Mouse (Mus musculus): ENCODE results near the gene Cyp2w1. TPM values are rescaled to one million over a fixed set of nuclear protein-coding genes. Genes with fewer than 3 reads are reported as not detected.

Gene Cyp2w1
- total and polyA plus RNA-seq, 3 experiments, result not detected

DNA sequence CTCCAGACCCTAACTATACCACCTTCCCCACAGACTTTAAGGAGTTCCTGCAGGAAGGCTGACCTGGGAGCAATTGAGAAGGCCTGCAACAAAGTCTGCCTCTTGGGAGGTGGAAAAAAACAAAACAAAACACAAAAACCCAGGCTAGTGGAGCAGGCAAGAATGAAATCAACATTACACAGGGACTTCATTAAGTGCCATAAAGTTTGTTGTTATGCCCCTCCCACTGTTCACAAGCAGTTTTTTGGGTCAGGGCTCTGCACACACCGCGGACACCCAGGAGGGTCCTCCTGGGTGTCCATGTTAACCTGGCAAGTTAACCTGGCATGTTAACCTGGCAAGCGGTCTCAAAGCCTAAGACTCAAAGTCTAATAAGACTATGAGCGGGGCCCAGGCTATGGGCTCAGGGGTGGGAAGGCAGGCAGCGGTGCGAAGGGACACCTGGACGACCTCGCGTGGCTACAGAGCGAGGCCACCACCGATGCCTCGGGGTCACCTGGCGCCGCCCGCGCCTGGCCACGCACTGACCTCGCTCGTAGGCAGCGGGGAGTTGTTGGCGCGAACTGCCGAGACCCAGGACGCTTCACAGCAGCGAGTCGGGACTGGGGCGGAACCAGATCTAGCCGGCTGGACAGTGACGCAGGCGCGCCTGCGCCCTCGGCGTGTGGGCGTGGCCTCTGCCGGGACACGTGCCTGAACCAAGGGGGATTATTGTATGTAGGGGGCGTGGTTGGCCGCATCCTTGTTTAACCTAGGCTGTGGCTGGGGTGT lies 19.4 kb downstream of the Cyp2w1 start:
- Histone ChIP-seq H3K9me3 (replicated peaks) (no peaks in the 10 kb centered on the region), H3K36me3 (replicated peaks) (peaks cover 54% of the 10 kb centered on the region), H3K4me1 (ENCODE audit: insufficient read depth, low read depth, low read length) (peaks cover 96% of the 10 kb centered on the region), H3K4me3 (ENCODE audit: low read depth, low read length) (peak overlapping the region; percentile 86), H3K27me3 (ENCODE audit: insufficient read depth, low read length) (no peaks in the 10 kb centered on the region)
- DNase-seq (ENCODE audit: low spot score), result peak; percentile 91
- peak; percentile 69 for ATAC-seq (ENCODE audit: extremely low read depth, insufficient number of reproducible peaks, low FRiP score, poor library complexity, severe bottlenecking)
- TF ChIP-seq POLR2AphosphoS5 (IDR thresholded peaks at IDR 0.05; ENCODE audit: insufficient replicate concordance, low read depth, low read length), result peak; percentile 40; the same call in 1 of the 2 replicates
- TF ChIP-seq GATA1 (IDR thresholded peaks at IDR 0.05; ENCODE audit: borderline replicate concordance, low read length), result no peak

DNA sequence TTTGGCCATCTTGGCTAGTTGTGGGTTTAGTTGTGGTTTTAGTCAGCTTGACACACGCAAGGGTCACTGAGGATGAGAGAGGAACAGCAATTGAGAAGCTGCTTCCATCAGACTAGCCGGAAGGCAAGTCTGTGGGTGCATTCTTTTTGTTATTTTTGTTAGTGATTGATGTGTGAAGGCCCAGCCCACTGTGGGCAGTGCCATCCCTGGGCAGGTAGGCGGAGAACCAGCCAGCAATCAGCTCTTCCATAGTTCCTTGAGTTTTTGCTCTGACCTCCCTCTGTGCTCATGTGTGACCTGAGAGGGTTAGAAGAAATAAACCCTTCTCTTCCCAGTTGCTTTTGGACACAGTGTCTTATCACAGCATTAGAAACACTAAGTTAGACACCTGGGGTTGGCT lies 20.7 kb downstream of the Cyp2w1 start:
- no peaks in the 10 kb centered on the region for H3K9me3 ChIP-seq (replicated peaks)
- no peak for DNase-seq (ENCODE audit: low spot score)
- H3K27me3 ChIP-seq (ENCODE audit: insufficient read depth, low read length), result no peaks in the 10 kb centered on the region
- peaks cover 96% of the 10 kb centered on the region for H3K4me1 ChIP-seq (ENCODE audit: insufficient read depth, low read depth, low read length)
- H3K36me3 ChIP-seq (replicated peaks), result peaks cover 42% of the 10 kb centered on the region
- H3K4me3 ChIP-seq (ENCODE audit: low read depth, low read length), result no peak overlapping the region
- ATAC-seq (ENCODE audit: extremely low read depth, insufficient number of reproducible peaks, low FRiP score, poor library complexity, severe bottlenecking), result no peak
- TF ChIP-seq TAL1 (conservative IDR thresholded peaks at IDR 0.05; ENCODE audit: low read depth, low read length), result no peak
- TF ChIP-seq GATA2 (IDR thresholded peaks at IDR 0.05; ENCODE audit: borderline replicate concordance, low read depth, low read length), result no peak
- TF ChIP-seq CTCF (IDR thresholded peaks at IDR 0.05; ENCODE audit: low read depth, low read length), result no peak
- TF ChIP-seq POLR2AphosphoS5 (IDR thresholded peaks at IDR 0.05; ENCODE audit: insufficient replicate concordance, low read depth, low read length), result no peak
- no peak for TF ChIP-seq GATA1 (IDR thresholded peaks at IDR 0.05; ENCODE audit: borderline replicate concordance, low read length)

DNA sequence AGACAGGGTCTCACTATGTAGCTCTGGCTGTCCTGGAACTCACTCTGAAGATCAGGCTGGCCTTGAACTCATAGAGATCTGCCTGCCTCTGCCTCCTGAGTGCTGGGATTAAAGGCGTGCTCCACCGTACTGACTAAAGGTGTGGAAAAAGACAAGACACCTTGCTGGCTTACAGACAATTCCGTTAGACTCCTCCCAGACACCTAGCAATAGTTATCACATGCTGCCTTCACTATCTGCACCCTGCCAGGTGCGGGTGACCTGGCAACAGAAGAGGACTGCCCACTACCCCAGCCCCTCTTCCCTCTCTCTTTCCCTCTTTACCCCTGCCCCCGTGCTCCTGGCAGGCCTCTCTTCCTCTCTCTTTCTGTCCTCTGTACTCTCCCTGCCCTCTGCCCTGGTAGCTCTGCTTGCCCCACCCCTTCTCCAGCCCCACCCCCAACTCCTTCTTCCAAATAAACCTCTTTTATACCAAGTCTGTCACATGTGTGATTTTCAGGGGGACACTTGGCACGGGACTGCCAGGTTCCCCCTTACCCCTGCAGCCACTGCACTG lies 21.6 kb downstream of the Cyp2w1 start:
- peaks cover 34% of the 10 kb centered on the region for H3K36me3 ChIP-seq (replicated peaks)
- H3K4me3 ChIP-seq (ENCODE audit: low read depth, low read length), result no peak overlapping the region; the same call in 1 of the 2 replicates
- no peaks in the 10 kb centered on the region for H3K27me3 ChIP-seq (ENCODE audit: insufficient read depth, low read length)
- DNase-seq (ENCODE audit: low spot score) (no peak), ATAC-seq (ENCODE audit: extremely low read depth, insufficient number of reproducible peaks, low FRiP score, poor library complexity, severe bottlenecking) (no peak)
- no peaks in the 10 kb centered on the region for H3K9me3 ChIP-seq (replicated peaks)
- TF ChIP-seq POLR2AphosphoS5 (IDR thresholded peaks at IDR 0.05; ENCODE audit: insufficient replicate concordance, low read depth, low read length) (no peak), GATA2 (IDR thresholded peaks at IDR 0.05; ENCODE audit: borderline replicate concordance, low read depth, low read length) (no peak), GATA1 (IDR thresholded peaks at IDR 0.05; ENCODE audit: borderline replicate concordance, low read length) (no peak), TAL1 (conservative IDR thresholded peaks at IDR 0.05; ENCODE audit: low read depth, low read length) (no peak), CTCF (IDR thresholded peaks at IDR 0.05; ENCODE audit: low read depth, low read length) (no peak)
- H3K4me1 ChIP-seq (ENCODE audit: insufficient read depth, low read depth, low read length), result peaks cover 95% of the 10 kb centered on the region

DNA sequence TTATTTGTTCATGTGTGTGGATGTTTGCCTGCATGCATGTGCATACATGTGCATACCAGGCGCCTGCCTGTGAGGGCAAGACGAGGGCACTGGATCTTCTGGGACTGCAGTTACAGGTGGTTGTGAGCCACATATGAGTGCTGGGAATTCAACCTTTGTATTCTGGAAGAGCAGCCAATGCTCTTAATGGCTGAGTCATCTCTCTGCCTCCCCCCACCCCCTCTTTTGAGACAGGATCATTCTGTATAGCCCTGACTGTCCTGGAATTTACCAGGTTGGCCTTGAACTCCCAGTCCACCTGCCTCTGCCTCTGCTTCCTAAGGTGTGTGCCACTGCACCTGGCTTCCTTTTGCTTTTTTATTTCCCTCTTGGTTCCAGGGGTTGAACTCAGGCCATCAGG lies 22.4 kb downstream of the Cyp2w1 start:
- no peaks in the 10 kb centered on the region for H3K9me3 ChIP-seq (replicated peaks)
- no peaks in the 10 kb centered on the region for H3K27me3 ChIP-seq (ENCODE audit: insufficient read depth, low read length)
- no peak for TF ChIP-seq TAL1 (conservative IDR thresholded peaks at IDR 0.05; ENCODE audit: low read depth, low read length)
- no peak for TF ChIP-seq GATA2 (IDR thresholded peaks at IDR 0.05; ENCODE audit: borderline replicate concordance, low read depth, low read length)
- TF ChIP-seq CTCF (IDR thresholded peaks at IDR 0.05; ENCODE audit: low read depth, low read length), result no peak
- no peak for TF ChIP-seq GATA1 (IDR thresholded peaks at IDR 0.05; ENCODE audit: borderline replicate concordance, low read length)
- no peak for TF ChIP-seq POLR2AphosphoS5 (IDR thresholded peaks at IDR 0.05; ENCODE audit: insufficient replicate concordance, low read depth, low read length)
- H3K4me3 ChIP-seq (ENCODE audit: low read depth, low read length), result no peak overlapping the region
- peaks cover 98% of the 10 kb centered on the region for H3K4me1 ChIP-seq (ENCODE audit: insufficient read depth, low read depth, low read length)
- ATAC-seq (ENCODE audit: extremely low read depth, insufficient number of reproducible peaks, low FRiP score, poor library complexity, severe bottlenecking) (no peak), DNase-seq (ENCODE audit: low spot score) (no peak)
- peaks cover 28% of the 10 kb centered on the region for H3K36me3 ChIP-seq (replicated peaks)

DNA sequence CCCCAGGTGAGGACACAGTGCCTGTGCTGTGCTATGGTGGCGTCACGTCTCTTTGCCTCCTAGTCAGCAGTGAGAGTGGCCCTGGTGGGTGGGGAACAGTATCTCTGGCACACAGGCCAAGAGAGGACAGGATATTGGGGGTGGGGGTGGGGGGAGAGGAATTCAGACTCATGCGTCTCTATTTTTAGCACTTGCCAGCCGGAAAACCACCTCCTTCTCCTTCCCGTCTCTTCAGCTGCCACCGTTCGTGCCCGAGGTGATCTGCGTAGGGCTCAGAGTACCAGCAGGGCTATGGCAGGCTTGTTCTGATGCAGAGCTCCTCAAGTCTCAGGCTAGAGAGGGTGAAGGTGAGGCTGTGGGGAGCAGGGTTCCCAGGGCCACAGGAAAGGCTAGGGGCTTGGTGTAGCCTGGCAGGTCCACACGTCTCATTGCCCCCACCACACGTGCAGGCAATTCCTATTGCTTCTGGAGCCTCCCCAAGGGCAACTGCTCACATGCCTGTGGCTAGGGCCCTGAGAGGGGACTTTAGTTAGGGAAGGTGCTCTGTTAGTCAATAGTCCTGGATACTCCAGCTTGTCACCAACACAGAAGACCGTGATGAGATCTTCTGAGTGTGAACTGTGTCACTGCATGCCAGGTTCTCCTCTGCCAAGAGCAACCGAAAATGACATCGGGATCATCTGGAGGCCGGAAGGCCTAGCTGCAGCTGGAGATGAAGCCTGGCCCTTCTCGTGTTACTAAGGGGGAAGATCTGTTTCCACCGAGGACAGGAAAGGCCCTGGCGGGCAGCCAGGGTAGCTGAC lies 25.3 kb downstream of the Cyp2w1 start, which contains the start of gene Gpr146:
Gpr146 (plus strand) TSS at position 230 of the 803 bp plus-strand sequence.
- no peak for TF ChIP-seq CTCF (IDR thresholded peaks at IDR 0.05; ENCODE audit: low read depth, low read length)
- TF ChIP-seq TAL1 (conservative IDR thresholded peaks at IDR 0.05; ENCODE audit: low read depth, low read length), result no peak
- TF ChIP-seq GATA2 (IDR thresholded peaks at IDR 0.05; ENCODE audit: borderline replicate concordance, low read depth, low read length), result no peak
- no peak for TF ChIP-seq GATA1 (IDR thresholded peaks at IDR 0.05; ENCODE audit: borderline replicate concordance, low read length)
- TF ChIP-seq POLR2AphosphoS5 (IDR thresholded peaks at IDR 0.05; ENCODE audit: insufficient replicate concordance, low read depth, low read length), result no peak
- Histone ChIP-seq H3K4me1 (ENCODE audit: insufficient read depth, low read depth, low read length) (peaks cover 83% of the 10 kb centered on the region), H3K9me3 (replicated peaks) (no peaks in the 10 kb centered on the region), H3K27me3 (ENCODE audit: insufficient read depth, low read length) (no peaks in the 10 kb centered on the region), H3K36me3 (replicated peaks) (peaks cover 23% of the 10 kb centered on the region), H3K4me3 (ENCODE audit: low read depth, low read length) (peak within 1 kb of the TSS; percentile 61; the same call in 1 of the 2 replicates)
- DNase-seq (ENCODE audit: low spot score) (peak; percentile 65), ATAC-seq (ENCODE audit: extremely low read depth, insufficient number of reproducible peaks, low FRiP score, poor library complexity, severe bottlenecking) (peak; percentile 24)

DNA sequence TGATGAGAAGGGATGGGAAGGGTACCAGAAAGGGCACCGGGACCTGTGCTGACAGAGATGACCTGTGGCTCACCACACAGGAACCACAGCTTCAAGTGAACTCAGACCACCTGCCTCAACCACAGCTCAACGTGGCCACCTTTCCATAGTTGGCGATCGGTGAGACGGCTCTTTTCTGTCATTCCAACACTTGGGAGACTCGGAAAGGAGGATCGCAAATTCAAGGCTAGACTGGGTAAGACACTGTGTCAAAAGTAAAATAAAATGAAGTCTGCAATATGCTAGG lies 25.8 kb downstream of the Cyp2w1 start:
- DNase-seq (ENCODE audit: low spot score) (no peak), ATAC-seq (ENCODE audit: extremely low read depth, insufficient number of reproducible peaks, low FRiP score, poor library complexity, severe bottlenecking) (no peak)
- H3K4me3 ChIP-seq (ENCODE audit: low read depth, low read length), result peak overlapping the region; percentile 61; the same call in 1 of the 2 replicates
- no peak for TF ChIP-seq POLR2AphosphoS5 (IDR thresholded peaks at IDR 0.05; ENCODE audit: insufficient replicate concordance, low read depth, low read length)
- no peak for TF ChIP-seq GATA2 (IDR thresholded peaks at IDR 0.05; ENCODE audit: borderline replicate concordance, low read depth, low read length)
- no peak for TF ChIP-seq GATA1 (IDR thresholded peaks at IDR 0.05; ENCODE audit: borderline replicate concordance, low read length)
- TF ChIP-seq CTCF (IDR thresholded peaks at IDR 0.05; ENCODE audit: low read depth, low read length), result no peak
- TF ChIP-seq TAL1 (conservative IDR thresholded peaks at IDR 0.05; ENCODE audit: low read depth, low read length), result no peak
- peaks cover 26% of the 10 kb centered on the region for H3K36me3 ChIP-seq (replicated peaks)
- peaks cover 83% of the 10 kb centered on the region for H3K4me1 ChIP-seq (ENCODE audit: insufficient read depth, low read depth, low read length)
- H3K27me3 ChIP-seq (ENCODE audit: insufficient read depth, low read length), result no peaks in the 10 kb centered on the region
- H3K9me3 ChIP-seq (replicated peaks), result no peaks in the 10 kb centered on the region
